In genomic region chr10:67004527-67005042, GRCm38 (mm10) we compare ENCODE assay signal across 9 mouse cellular contexts.
DNase-seq lines count a peak whose midpoint lies in the region; ATAC-seq lines count a peak whose summit lies in the region.
"Had no signal": no experiment of that assay in that cellular context is flagged by ENCODE, and none has a peak within 500 bp of the region (broad histone marks: within the 10 kb centered on the region; RNA-seq: fewer than 3 reads in every experiment).

No protein-coding gene starts in this region.

- no peaks in the 10 kb centered on the region for H3K27me3 ChIP-seq in heart, embryonic 12.5 days (replicated peaks)
- H3K27me3 ChIP-seq in kidney, embryonic 15.5 days: no peaks in the 10 kb centered on the region
- H3K27me3 ChIP-seq: CH12.LX had no signal

- H3K4me1 ChIP-seq in heart, embryonic 12.5 days (replicated peaks): peaks cover 33% of the 10 kb centered on the region
- peaks cover 29% of the 10 kb centered on the region for H3K4me1 ChIP-seq in kidney, embryonic 15.5 days

- H3K27ac ChIP-seq in heart, embryonic 12.5 days (ENCODE audit: poor library complexity, severe bottlenecking): peak overlapping the region; percentile 99
- peak overlapping the region; percentile 93 for H3K27ac ChIP-seq in kidney, embryonic 15.5 days

- ATAC-seq in common myeloid progenitor, adult 5-6 weeks (replicated peaks; ENCODE audit: low read depth, poor library complexity, severe bottlenecking): peak; percentile 59
- ATAC-seq in heart, embryonic 12.5 days (ENCODE audit: insufficient number of reproducible peaks, low FRiP score): no peak
- 0 out of 2 replicates have a peak, but pooled peaks have one; percentile 2 for ATAC-seq in kidney, embryonic 15.5 days (replicated peaks; ENCODE audit: low FRiP score)

- peak; percentile 38 to 68 for DNase-seq in frontal cortex, postnatal 36 days (ENCODE audit: low spot score in 2 of 2)
- no peak for DNase-seq in frontal cortex, postnatal 25 days (ENCODE audit: low spot score in 2 of 2)
- DNase-seq in lung, postnatal 14 days: peak; percentile 22
- peak; percentile 27 for DNase-seq in right cerebral cortex, postnatal 4 days
- no peak for DNase-seq in adipocyte (ENCODE audit: low spot score)

- peaks cover 3% of the 10 kb centered on the region; the same call in 1 of the 2 replicates for H3K36me3 ChIP-seq in heart, embryonic 12.5 days
- no peaks in the 10 kb centered on the region for H3K36me3 ChIP-seq in kidney, embryonic 15.5 days

- peak overlapping the region; percentile 70 for H3K4me2 ChIP-seq in heart, embryonic 12.5 days
- peak overlapping the region; percentile 79 for H3K4me2 ChIP-seq in kidney, embryonic 15.5 days

- H3K9ac ChIP-seq in heart, embryonic 12.5 days: peak overlapping the region; percentile 64
- peak overlapping the region; percentile 30; the same call in 1 of the 2 replicates for H3K9ac ChIP-seq in kidney, embryonic 15.5 days

- H3K9me3 ChIP-seq in heart, embryonic 12.5 days (replicated peaks): 0 out of 2 replicates have a peak, but pooled peaks cover 2% of the 10 kb centered on the region
- H3K9me3 ChIP-seq in kidney, embryonic 15.5 days (replicated peaks): no peaks in the 10 kb centered on the region

- WGBS in heart, embryonic 12.5 days: 7% methylated on average over 12 of the region's 12 CpGs
- 1% methylated on average over 12 of the region's 12 CpGs for WGBS in kidney, embryonic 15.5 days

- peak overlapping the region; percentile 48 for H3K4me3 ChIP-seq in heart, embryonic 12.5 days
- peak overlapping the region; percentile 39 for H3K4me3 ChIP-seq in kidney, embryonic 15.5 days (replicated peaks)

Comparison
In these comparisons a context has a peak if more than half of its experiments do, and no peak if none do; other contexts are left out.
1. DNase-seq: peak in frontal cortex, postnatal 36 days (2 of 2), lung, postnatal 14 days (single experiment) and right cerebral cortex, postnatal 4 days (single experiment); none in frontal cortex, postnatal 25 days (0 of 2) and adipocyte (single experiment).